Mouse (Mus musculus) heart, postnatal 4 days (tissue): ENCODE data around the gene Ncapd3. TPM values are rescaled to one million over a fixed set of nuclear protein-coding genes. Genes with fewer than 3 reads are reported as not detected.
A peak's percentile ranks its signal among the peaks of the same experiment; 100 is the strongest.

Source experiments
- DNase-seq: peaks from one replicate; pipeline ENCODE4 v3.0.0; 2021
- total RNA-seq, 2 experiments: library from RNA; stranded (reverse); gene quantifications; 2 replicates each; pipeline ENCODE4 v1.2.3; 2021

Ncapd3 gene
- total RNA-seq, 2 experiments from 2014 or later, result 22.3 to 23.6 TPM

- no peak for DNase-seq
These were observed 19.5 kb downstream of the Ncapd3 start for GRCm38 (mm10) chr9:27049492-27049891.

- no peak for DNase-seq
These were observed 28.4 kb downstream of the Ncapd3 start for GRCm38 (mm10) chr9:27058341-27058740.

- no peak for DNase-seq
These were observed 40.9 kb downstream of the Ncapd3 start for GRCm38 (mm10) chr9:27070895-27071294.

- no peak for DNase-seq
These were observed 44.7 kb downstream of the Ncapd3 start for GRCm38 (mm10) chr9:27074677-27075076.

- DNase-seq, result no peak
These were observed 45.8 kb downstream of the Ncapd3 start for GRCm38 (mm10) chr9:27075812-27076211.

GRCm38 (mm10) chr9:27086256-27086655 is 56.3 kb downstream of the Ncapd3 start:
- DNase-seq, result no peak

- DNase-seq, result no peak
These were observed 57.4 kb downstream of the Ncapd3 start for GRCm38 (mm10) chr9:27087402-27087801.

GRCm38 (mm10) chr9:27090134-27090533 is 60.2 kb downstream of the Ncapd3 start:
- DNase-seq, result no peak

- no peak for DNase-seq
These were observed 61.1 kb downstream of the Ncapd3 start for GRCm38 (mm10) chr9:27090801-27091775.

- DNase-seq, result no peak
These were observed 62.9 kb downstream of the Ncapd3 start for GRCm38 (mm10) chr9:27092916-27093315.

- DNase-seq, result no peak
These were observed 68.1 kb downstream of the Ncapd3 start for GRCm38 (mm10) chr9:27098092-27098491.

GRCm38 (mm10) chr9:27098557-27098956 is 68.6 kb downstream of the Ncapd3 start:
- no peak for DNase-seq

- no peak for DNase-seq
These were observed 69.5 kb downstream of the Ncapd3 start for GRCm38 (mm10) chr9:27099474-27099873.

- no peak for DNase-seq
These were observed 71.5 kb downstream of the Ncapd3 start for GRCm38 (mm10) chr9:27101466-27101865.

- peak; percentile 66 for DNase-seq
These were observed 76.1 kb downstream of the Ncapd3 start for GRCm38 (mm10) chr9:27106081-27106480.

GRCm38 (mm10) chr9:27108451-27108850 is 78.5 kb downstream of the Ncapd3 start:
- no peak for DNase-seq

GRCm38 (mm10) chr9:27109533-27110514 is 79.8 kb downstream of the Ncapd3 start:
- peak; percentile 75 for DNase-seq

- DNase-seq, result peak; percentile 54
These were observed 80.7 kb downstream of the Ncapd3 start for GRCm38 (mm10) chr9:27110681-27111080.

- no peak for DNase-seq
These were observed 81.8 kb downstream of the Ncapd3 start for GRCm38 (mm10) chr9:27111756-27112155.

GRCm38 (mm10) chr9:27121254-27121653 is 91.3 kb downstream of the Ncapd3 start:
- no peak for DNase-seq

- no peak for DNase-seq
These were observed 92.1 kb downstream of the Ncapd3 start for GRCm38 (mm10) chr9:27122076-27122475.

- no peak for DNase-seq
These were observed 93.0 kb downstream of the Ncapd3 start for GRCm38 (mm10) chr9:27122963-27123362.

- no peak for DNase-seq
These were observed 94.0 kb downstream of the Ncapd3 start for GRCm38 (mm10) chr9:27123947-27124346.
